Mouse (Mus musculus): ENCODE measurements at regions not wholly inside any gene's neighbourhood (a gene's known extent, or its start where the extent isn't known, plus 50 kb on each side); places are given as distances from the start of the nearest gene placed in this dataset.

DNA sequence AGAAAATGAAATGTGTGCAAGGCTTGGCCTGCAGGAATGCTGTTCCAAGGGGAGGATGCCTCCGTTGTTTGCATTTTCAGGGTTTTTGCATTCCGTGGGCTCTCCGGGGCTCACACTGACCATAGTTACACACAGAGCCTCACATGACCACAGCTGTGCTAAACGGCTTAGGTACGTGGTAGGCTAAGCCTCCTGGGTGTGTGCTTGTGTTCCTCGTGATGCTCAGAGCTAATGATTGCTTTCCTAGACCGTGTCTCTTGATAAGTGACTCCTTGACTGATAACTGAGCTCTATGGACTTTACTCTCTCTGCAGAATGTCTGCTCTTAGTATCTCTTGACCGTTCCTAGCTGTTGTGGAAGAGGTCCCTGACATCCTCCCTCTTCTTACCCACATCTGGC lies 238.9 kb upstream of the Foxq1 start:
- H3K4me2 ChIP-seq, result no peak overlapping the region
- H3K36me3 ChIP-seq, result no peaks in the 10 kb centered on the region
- H3K9me3 ChIP-seq, result no peaks in the 10 kb centered on the region
- H3K4me3 ChIP-seq (replicated peaks), result no peak overlapping the region
- 60% methylated on average over 8 of the region's 8 CpGs for WGBS
- peak; percentile 60; the same call in 1 of the 2 replicates for ATAC-seq (ENCODE audit: insufficient read depth, low FRiP score, low read depth)
- H3K27me3 ChIP-seq (replicated peaks), result no peaks in the 10 kb centered on the region
- no peaks in the 10 kb centered on the region for H3K4me1 ChIP-seq
- no peak overlapping the region for H3K27ac ChIP-seq
- H3K9ac ChIP-seq, result no peak overlapping the region

DNA sequence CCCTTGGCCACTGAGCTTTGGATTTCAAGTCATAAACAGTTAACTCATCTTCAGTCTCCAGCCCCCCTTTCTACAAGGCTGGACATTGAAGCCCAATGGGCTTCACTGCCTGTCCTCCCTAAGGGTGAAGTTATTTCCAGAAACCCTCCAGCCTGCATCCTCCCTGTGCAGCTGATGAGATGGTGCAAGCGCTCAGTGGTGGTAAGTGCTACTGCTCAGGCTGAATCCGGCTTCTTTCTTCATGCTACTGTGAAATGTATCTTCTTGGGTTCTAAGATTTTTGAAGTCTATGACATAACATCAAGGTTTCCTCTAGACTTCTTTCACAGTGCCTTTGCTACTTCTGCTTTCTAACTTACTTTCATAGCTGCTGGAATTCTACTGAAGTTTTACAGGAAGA lies 237.9 kb upstream of the Foxq1 start:
- ATAC-seq (ENCODE audit: insufficient read depth, low FRiP score, low read depth), result no peak
- no peaks in the 10 kb centered on the region for H3K9me3 ChIP-seq
- no peaks in the 10 kb centered on the region for H3K4me1 ChIP-seq
- no peaks in the 10 kb centered on the region for H3K36me3 ChIP-seq
- no peak overlapping the region for H3K9ac ChIP-seq
- H3K4me2 ChIP-seq, result no peak overlapping the region
- H3K27me3 ChIP-seq (replicated peaks), result no peaks in the 10 kb centered on the region
- WGBS, result 98% methylated on average over 2 of the region's 2 CpGs
- no peak overlapping the region for H3K4me3 ChIP-seq (replicated peaks)
- no peak overlapping the region for H3K27ac ChIP-seq

GRCm38 (mm10) chr13:31321411-31321810 lies 234.5 kb upstream of the Foxq1 start:
- WGBS, result 52% methylated on average over 2 of the region's 2 CpGs

DNA sequence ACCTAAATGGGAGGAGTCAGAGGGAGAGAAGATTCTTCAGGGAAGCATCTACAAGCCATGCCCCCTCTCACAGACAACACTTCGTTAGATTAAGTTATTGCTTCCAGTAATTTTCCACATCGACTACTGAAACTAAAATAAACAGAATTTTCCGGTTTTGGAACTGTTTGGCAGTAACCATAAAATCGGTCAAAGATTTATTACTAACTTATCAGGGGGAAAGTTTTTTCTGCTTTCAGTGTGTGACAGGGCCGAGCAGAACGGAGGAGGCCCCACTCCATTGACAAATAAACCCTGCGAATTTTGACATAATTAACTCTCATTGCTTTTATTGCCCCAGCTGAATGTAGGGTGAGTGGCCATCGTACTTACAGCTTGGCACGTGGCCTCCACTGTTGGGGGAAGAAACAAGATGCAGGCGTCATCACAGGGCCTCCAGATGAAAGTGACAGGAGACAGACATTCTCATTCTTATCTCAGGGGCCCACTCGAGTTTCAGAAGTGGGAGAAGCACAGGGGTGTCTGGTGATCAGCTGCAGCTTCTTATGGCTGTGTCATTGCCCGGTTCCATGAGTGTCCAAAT lies 229.6 kb upstream of the Foxq1 start:
- no peak overlapping the region for H3K4me3 ChIP-seq (replicated peaks)
- H3K9me3 ChIP-seq, result no peaks in the 10 kb centered on the region
- no peak overlapping the region for H3K27ac ChIP-seq
- no peaks in the 10 kb centered on the region for H3K27me3 ChIP-seq (replicated peaks)
- H3K36me3 ChIP-seq, result no peaks in the 10 kb centered on the region
- H3K4me2 ChIP-seq, result no peak overlapping the region
- no peak overlapping the region for H3K9ac ChIP-seq
- 24% methylated on average over 12 of the region's 12 CpGs for WGBS
- no peak for ATAC-seq (ENCODE audit: insufficient read depth, low FRiP score, low read depth)
- H3K4me1 ChIP-seq, result peaks cover 8% of the 10 kb centered on the region; the same call in 1 of the 2 replicates

More at GRCm38 (mm10) chr13:31321411-31321810, 234.5 kb upstream of the Foxq1 start:
- Histone ChIP-seq H3K36me3 (no peaks in the 10 kb centered on the region), H3K9ac (no peak overlapping the region), H3K4me1 (0 out of 2 replicates have a peak, but pooled peaks cover 1% of the 10 kb centered on the region), H3K9me3 (no peaks in the 10 kb centered on the region), H3K4me3 (replicated peaks) (no peak overlapping the region), H3K27me3 (replicated peaks) (no peaks in the 10 kb centered on the region), H3K27ac (no peak overlapping the region), H3K4me2 (no peak overlapping the region)
- ATAC-seq (ENCODE audit: insufficient read depth, low FRiP score, low read depth), result no peak

GRCm38 (mm10) chr13:31327511-31327951 lies 228.4 kb upstream of the Foxq1 start:
- peak overlapping the region; percentile 74; the same call in 1 of the 2 replicates for H3K27ac ChIP-seq
- peak; percentile 83 for ATAC-seq (ENCODE audit: insufficient read depth, low FRiP score, low read depth)
- H3K9me3 ChIP-seq, result no peaks in the 10 kb centered on the region
- H3K9ac ChIP-seq, result no peak overlapping the region
- no peak overlapping the region for H3K4me3 ChIP-seq (replicated peaks)
- H3K27me3 ChIP-seq (replicated peaks), result no peaks in the 10 kb centered on the region
- no peak overlapping the region for H3K4me2 ChIP-seq
- WGBS, result 51% methylated on average over 7 of the region's 7 CpGs
- H3K36me3 ChIP-seq, result no peaks in the 10 kb centered on the region
- H3K4me1 ChIP-seq, result peaks cover 8% of the 10 kb centered on the region; the same call in 1 of the 2 replicates

DNA sequence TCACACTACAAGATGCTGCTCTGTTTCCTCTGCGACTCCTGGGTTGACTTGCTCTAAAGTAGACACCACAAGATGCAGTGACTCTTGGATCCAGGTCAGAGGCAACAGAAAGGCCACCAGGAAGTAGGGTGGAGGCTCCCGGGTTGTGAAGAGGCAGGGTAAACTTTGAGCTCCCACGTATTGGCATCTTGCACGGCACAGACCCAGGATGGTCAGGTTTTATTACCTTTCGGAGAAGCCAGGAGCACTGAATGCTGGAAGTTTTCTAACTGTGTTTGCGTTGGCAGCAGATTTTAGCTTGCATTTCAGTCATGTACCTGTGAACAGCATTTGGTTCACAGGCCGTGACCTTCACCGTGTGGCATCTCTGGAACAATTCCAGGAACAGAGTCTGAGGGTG lies 227.2 kb upstream of the Foxq1 start:
- no peak overlapping the region for H3K9ac ChIP-seq
- H3K27ac ChIP-seq, result peak overlapping the region; percentile 67
- no peak for ATAC-seq (ENCODE audit: insufficient read depth, low FRiP score, low read depth)
- peak overlapping the region; percentile 11; the same call in 1 of the 2 replicates for H3K4me3 ChIP-seq (replicated peaks)
- no peaks in the 10 kb centered on the region for H3K36me3 ChIP-seq
- 68% methylated on average over 8 of the region's 8 CpGs for WGBS
- H3K9me3 ChIP-seq, result no peaks in the 10 kb centered on the region
- no peaks in the 10 kb centered on the region for H3K27me3 ChIP-seq (replicated peaks)
- H3K4me2 ChIP-seq, result peak overlapping the region; percentile 27; the same call in 1 of the 2 replicates
- H3K4me1 ChIP-seq, result peaks cover 8% of the 10 kb centered on the region; the same call in 1 of the 2 replicates

- Histone ChIP-seq H3K9ac (no peak overlapping the region), H3K36me3 (no peaks in the 10 kb centered on the region), H3K9me3 (no peaks in the 10 kb centered on the region), H3K4me3 (replicated peaks) (no peak overlapping the region), H3K27ac (no peak overlapping the region), H3K27me3 (replicated peaks) (no peaks in the 10 kb centered on the region), H3K4me1 (peaks cover 8% of the 10 kb centered on the region; the same call in 1 of the 2 replicates), H3K4me2 (no peak overlapping the region)
- WGBS, result 68% methylated on average over 5 of the region's 5 CpGs
- ATAC-seq (ENCODE audit: insufficient read depth, low FRiP score, low read depth), result no peak
Measured at GRCm38 (mm10) chr13:31330731-31331130, 225.2 kb upstream of the Foxq1 start.

GRCm38 (mm10) chr13:31334981-31335380 lies 221.0 kb upstream of the Foxq1 start:
- no peak overlapping the region for H3K9ac ChIP-seq
- no peaks in the 10 kb centered on the region for H3K36me3 ChIP-seq
- H3K9me3 ChIP-seq, result no peaks in the 10 kb centered on the region
- H3K4me3 ChIP-seq (replicated peaks), result no peak overlapping the region
- no peak overlapping the region for H3K27ac ChIP-seq
- no peak for ATAC-seq (ENCODE audit: insufficient read depth, low FRiP score, low read depth)
- H3K4me2 ChIP-seq, result no peak overlapping the region
- 82% methylated on average over 3 of the region's 3 CpGs for WGBS
- no peaks in the 10 kb centered on the region for H3K27me3 ChIP-seq (replicated peaks)
- H3K4me1 ChIP-seq, result no peaks in the 10 kb centered on the region

DNA sequence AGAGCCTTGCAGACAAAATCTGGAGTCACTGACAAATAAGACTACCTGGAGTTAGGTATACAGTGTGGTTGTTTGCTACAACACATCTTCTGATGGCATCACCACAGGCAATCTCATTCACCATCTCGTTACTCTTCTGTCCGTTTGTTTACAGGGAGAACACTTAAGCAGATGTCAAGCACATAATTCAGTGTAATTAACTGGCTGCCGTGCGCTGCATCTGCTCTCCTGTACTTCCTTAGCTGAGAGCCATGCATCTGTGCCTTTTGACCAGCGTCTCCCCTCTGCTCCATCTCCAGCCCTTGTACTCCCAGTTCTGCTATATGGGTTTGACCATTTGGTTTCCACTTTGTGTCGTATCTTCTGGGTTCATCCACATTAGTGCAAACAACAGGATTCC lies 218.3 kb upstream of the Foxq1 start:
- Histone ChIP-seq H3K9me3 (no peaks in the 10 kb centered on the region), H3K27ac (no peak overlapping the region), H3K4me3 (replicated peaks) (no peak overlapping the region), H3K9ac (no peak overlapping the region), H3K27me3 (replicated peaks) (no peaks in the 10 kb centered on the region), H3K4me2 (no peak overlapping the region), H3K36me3 (no peaks in the 10 kb centered on the region), H3K4me1 (no peaks in the 10 kb centered on the region)
- no peak for ATAC-seq (ENCODE audit: insufficient read depth, low FRiP score, low read depth)
- WGBS, result 40% methylated on average over 6 of the region's 6 CpGs

- WGBS, result 75% methylated on average over 7 of the region's 7 CpGs
- H3K4me3 ChIP-seq (replicated peaks), result no peak overlapping the region
- peak overlapping the region; percentile 81; the same call in 1 of the 2 replicates for H3K27ac ChIP-seq
- ATAC-seq (ENCODE audit: insufficient read depth, low FRiP score, low read depth), result peak; percentile 21; the same call in 1 of the 2 replicates
- no peaks in the 10 kb centered on the region for H3K4me1 ChIP-seq
- H3K9me3 ChIP-seq, result no peaks in the 10 kb centered on the region
- no peaks in the 10 kb centered on the region for H3K36me3 ChIP-seq
- no peaks in the 10 kb centered on the region for H3K27me3 ChIP-seq (replicated peaks)
- H3K9ac ChIP-seq, result no peak overlapping the region
- H3K4me2 ChIP-seq, result no peak overlapping the region
Measured at GRCm38 (mm10) chr13:31339386-31339785, 216.5 kb upstream of the Foxq1 start.

DNA sequence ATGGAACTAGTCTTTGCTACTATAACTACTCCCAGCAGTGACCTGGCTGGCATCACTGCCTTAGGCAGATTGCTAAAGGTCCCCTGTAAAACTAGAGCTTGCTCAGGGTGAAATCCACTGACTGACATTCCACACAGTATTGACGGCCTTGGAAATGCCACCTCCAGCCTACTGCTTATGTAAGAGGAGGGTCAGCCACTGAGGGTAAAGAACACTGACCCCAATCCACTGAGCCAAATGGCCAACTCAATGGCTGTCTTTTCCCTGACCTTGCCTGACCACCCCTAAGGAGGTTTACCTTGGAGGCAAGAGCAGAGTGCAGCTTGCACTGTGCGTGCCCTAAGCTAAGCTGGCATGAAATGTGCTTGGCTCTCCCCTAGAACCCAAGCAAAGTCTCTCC lies 216.0 kb upstream of the Foxq1 start:
- H3K4me2 ChIP-seq, result no peak overlapping the region
- 87% methylated on average over 2 of the region's 2 CpGs for WGBS
- no peak overlapping the region for H3K9ac ChIP-seq
- H3K9me3 ChIP-seq, result no peaks in the 10 kb centered on the region
- no peak overlapping the region for H3K4me3 ChIP-seq (replicated peaks)
- 0 out of 2 replicates have a peak, but pooled peaks have one; percentile 24 for ATAC-seq (ENCODE audit: insufficient read depth, low FRiP score, low read depth)
- H3K27ac ChIP-seq, result peak overlapping the region; percentile 81
- no peaks in the 10 kb centered on the region for H3K27me3 ChIP-seq (replicated peaks)
- H3K36me3 ChIP-seq, result no peaks in the 10 kb centered on the region
- no peaks in the 10 kb centered on the region for H3K4me1 ChIP-seq

GRCm38 (mm10) chr13:31340363-31340948 lies 215.5 kb upstream of the Foxq1 start:
- Histone ChIP-seq H3K4me2 (no peak overlapping the region), H3K27me3 (replicated peaks) (no peaks in the 10 kb centered on the region), H3K9me3 (no peaks in the 10 kb centered on the region), H3K27ac (peak overlapping the region; percentile 81), H3K9ac (no peak overlapping the region), H3K4me3 (replicated peaks) (no peak overlapping the region), H3K4me1 (no peaks in the 10 kb centered on the region), H3K36me3 (no peaks in the 10 kb centered on the region)
- ATAC-seq (ENCODE audit: insufficient read depth, low FRiP score, low read depth), result peak; percentile 84
- WGBS, result 63% methylated on average over 7 of the region's 7 CpGs

All from stomach, embryonic 15.5 days (tissue).